Mouse (Mus musculus) gastrocnemius, adult 8-10 months (tissue): ENCODE data around the gene Armh3. TPM values are rescaled to one million over a fixed set of nuclear protein-coding genes. Genes with fewer than 3 reads are reported as not detected.

ENCODE experiments used
- DNase-seq, 2 experiments: peaks; one replicate each; pipeline ENCODE4 v3.0.0; 2022; ENCODE audit warnings: low spot score in 2 of 2
- total RNA-seq, 4 experiments: library from RNA; stranded (reverse); gene quantifications; 2 replicates each; pipeline ENCODE4 v1.2.4; 2022

Armh3 gene
- total RNA-seq, 4 experiments from 2014 or later: 11.2 to 12.5 (median 12.1) TPM

- DNase-seq: no peak
Measured at GRCm38 (mm10) chr19:45911236-45912025, 86.9 kb downstream of the Armh3 start.

DNA sequence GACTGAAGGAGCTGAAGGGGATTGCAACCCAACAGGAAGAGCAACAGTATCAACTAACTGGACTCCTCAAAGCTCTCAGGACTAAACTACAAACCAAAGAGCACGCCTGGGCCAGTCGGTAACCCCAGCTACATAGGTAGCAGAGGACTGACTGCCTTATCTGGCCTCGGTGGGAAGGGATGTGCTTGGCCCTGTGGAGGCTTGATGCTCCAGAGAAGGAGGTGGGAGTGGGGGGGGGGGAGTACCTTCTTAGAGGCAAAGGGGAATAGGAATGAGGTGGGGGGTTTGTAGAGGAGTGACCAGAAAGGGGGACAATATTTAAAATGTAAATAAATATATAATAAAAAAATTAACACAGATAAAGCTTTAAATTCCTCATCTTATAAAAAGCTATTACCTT lies 90.0 kb downstream of the Armh3 start:
- no peak for DNase-seq

GRCm38 (mm10) chr19:45907416-45907815 lies 90.9 kb downstream of the Armh3 start:
- DNase-seq: no peak

- no peak for DNase-seq
Measured at GRCm38 (mm10) chr19:45903861-45904260, 94.4 kb downstream of the Armh3 start.

GRCm38 (mm10) chr19:45902390-45903035 lies 95.8 kb downstream of the Armh3 start:
- no peak for DNase-seq

DNA sequence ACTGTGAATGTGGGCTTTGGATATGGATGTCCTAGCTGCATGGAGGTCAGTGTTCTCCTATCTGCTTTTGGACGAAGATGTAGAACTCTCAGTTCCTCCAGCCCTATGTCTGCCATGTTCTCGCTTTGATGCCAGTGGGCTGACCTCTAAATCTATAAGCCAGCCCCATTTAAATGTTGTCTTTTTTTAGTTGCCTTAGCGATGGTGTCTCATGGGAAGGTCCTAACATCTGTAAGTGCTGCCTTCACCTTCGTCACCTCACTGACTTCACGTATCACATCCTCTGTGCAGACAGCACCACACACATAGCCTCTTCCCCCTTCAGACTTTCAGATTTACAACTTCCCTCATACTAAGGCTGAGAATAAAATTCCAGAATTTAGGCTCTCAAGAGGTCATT lies 97.5 kb downstream of the Armh3 start:
- no peak for DNase-seq

- no peak for DNase-seq
Measured at GRCm38 (mm10) chr19:45895726-45896125, 102.6 kb downstream of the Armh3 start.

DNA sequence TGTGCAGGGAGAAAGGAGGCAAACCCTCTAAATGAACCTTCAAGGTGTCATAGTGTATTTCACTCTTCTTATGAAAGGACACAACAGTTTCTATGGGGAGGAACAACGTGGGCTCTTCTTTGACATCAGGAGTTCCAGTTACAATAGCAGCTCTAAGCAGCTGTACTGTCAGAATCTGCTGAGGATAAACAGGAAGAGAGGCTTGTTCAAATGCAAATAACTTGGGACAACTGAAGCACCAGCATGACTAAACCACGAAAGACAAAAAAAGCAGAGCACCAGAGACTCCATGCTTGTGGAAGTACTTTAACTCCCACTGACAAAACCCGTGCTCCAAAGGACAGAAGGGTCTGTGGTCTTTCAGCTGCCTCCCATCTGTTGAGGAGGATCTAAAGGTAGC lies 116.2 kb downstream of the Armh3 start:
- DNase-seq: no peak

DNA sequence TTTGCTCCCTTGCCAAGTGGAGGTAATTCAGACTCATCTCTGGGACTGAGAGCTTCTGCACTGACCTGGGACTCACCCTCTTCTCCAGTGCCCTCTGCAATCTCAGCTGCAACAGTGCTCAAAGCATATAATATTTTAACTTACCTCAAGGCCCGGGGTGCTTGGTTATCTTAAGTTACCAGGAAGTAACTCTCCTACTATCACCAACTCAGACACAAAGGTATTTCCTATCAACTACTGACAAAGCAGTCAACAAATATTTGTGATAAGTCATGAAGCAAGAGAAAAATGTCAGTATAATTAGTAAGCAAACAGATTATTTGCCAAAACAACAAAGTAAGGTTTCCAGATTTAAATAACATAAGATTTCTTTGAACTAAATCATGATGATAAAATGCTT lies 125.0 kb downstream of the Armh3 start:
- no peak for DNase-seq

- DNase-seq: no peak
Measured at GRCm38 (mm10) chr19:45855284-45855920, 142.9 kb downstream of the Armh3 start.

DNA sequence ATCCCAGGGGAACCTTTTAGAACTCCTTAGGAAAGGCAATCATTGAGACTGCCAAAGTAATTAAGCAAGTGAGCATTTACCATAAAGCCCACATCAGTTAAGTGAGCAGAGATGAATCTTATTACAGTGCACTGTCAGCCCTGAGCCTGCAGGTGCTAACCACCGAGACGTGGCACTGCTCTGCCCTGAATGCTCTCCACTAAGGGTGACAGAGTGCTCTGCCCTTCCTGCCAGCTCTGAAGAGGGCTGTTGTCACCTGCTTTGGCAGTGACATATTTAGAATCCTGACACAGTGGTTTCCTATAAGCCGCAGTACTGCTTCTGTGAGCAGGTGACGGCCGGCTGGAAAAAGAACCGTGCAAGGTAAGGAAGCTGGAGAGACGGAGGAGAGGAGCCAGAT lies 143.8 kb downstream of the Armh3 start:
- DNase-seq: peak in 1 of 2 experiments; percentile 26

DNA sequence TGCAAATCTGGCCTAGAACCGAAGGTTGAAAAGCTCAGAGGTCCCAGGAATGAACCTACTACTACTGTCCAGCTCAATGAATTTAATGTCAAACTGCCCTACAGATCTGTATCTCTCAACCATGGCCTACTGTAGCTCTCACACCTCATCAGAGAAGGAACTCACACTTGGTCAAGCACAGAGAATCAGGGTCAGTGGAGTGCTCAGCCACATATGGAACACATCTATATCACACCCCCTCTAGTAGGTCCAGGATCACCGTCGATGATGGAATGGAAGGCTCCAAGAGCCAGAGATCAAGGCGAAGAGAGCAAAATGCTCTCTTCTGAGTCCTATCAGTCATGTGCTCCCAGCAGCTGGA lies 150.6 kb downstream of the Armh3 start:
- no peak for DNase-seq

GRCm38 (mm10) chr19:45847016-45847732 lies 151.1 kb downstream of the Armh3 start:
- no peak for DNase-seq

GRCm38 (mm10) chr19:45844209-45844608 lies 154.1 kb downstream of the Armh3 start:
- DNase-seq: no peak

DNA sequence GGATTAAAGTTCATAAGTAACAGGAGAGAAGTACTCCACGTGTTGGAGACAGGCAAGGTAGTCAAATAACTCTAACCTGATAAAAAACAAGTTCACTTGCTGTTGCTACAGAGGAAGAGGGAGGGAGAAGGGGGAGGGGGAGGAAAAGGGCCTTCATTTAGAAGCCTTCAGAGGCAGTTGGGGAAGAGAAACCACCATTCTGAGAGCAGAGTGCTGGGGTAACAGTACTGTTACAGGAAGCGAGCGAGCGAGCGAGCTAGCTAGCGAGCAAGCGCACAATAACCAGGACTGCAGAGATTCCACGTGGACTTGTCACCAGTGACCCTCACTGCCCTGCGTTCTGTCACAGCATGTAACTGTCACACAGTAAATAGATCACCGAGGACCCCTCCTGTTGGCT lies 154.9 kb downstream of the Armh3 start:
- DNase-seq: no peak

- no peak for DNase-seq
Measured at GRCm38 (mm10) chr19:45837050-45837994, 161.0 kb downstream of the Armh3 start.

- no peak for DNase-seq
Measured at GRCm38 (mm10) chr19:45835490-45835889, 162.8 kb downstream of the Armh3 start.

DNA sequence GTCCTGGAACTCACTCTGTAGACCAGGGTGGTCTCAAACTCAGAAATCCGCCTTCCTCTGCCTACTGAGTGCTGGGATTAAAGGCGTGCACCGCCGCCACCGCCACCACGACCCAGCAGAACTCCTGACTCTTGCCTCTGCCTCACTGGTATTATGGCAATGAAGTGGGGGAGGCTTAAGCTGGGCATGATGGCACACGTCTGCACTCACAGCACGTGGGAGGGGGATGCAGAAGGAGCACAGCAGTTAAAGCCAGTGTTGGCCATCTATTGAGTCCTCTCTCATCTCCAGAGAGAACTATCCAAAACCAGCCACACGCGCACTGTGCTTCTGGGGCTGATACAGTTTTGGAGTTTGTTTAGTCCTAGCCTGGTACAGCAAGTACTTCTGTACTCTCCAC lies 164.6 kb downstream of the Armh3 start:
- no peak for DNase-seq

GRCm38 (mm10) chr19:45830679-45831078 lies 167.6 kb downstream of the Armh3 start:
- no peak for DNase-seq

DNA sequence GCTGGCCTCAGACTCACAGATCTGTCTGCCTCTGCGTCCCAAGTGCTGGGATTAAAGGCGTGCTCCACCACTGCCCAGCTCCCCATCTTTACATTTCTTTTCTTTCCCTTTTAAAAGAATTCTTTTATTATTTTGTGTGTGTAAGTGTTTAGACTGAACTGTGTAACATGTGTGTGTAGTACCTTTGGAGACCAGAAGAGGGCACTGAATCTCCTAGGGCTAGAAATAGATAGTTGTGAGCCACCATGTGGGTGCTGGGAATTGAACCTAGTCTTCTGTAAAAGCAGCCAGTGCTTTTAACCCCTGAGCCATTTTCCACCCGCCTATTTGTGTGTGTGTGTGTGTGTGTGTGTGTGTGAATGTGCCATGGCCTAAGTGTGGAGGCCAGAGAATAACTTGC lies 170.6 kb downstream of the Armh3 start:
- no peak for DNase-seq

DNA sequence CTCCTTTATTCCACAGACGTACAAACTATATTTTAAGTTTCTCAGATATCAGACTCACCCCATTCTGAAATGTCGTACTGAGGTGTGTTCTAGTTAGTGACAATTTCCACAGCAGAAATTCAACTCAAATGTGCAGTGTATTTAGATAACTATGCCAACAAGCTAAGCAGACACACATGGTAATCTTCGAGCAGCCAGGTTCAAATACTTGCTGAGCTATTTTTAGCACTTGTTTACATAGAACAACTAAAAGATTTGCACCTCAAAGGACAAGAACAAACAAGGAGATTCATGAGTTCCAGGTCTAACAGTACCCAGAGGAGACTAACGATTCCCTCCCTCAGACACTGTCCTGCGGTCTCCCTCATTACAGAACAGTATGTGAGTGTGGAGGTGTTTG lies 171.2 kb downstream of the Armh3 start:
- DNase-seq: no peak
